Mouse (Mus musculus) ovary, postnatal 14 days (tissue): ENCODE measurements at regions not wholly inside any gene's neighbourhood (a gene's known extent, or its start where the extent isn't known, plus 50 kb on each side); places are given as distances from the start of the nearest gene placed in this dataset.

Source experiments
- DNase-seq: peaks from one replicate; pipeline ENCODE4 v3.0.0; 2022; ENCODE audit warnings: low spot score

GRCm38 (mm10) chr3:41137931-41138330 is 55.1 kb upstream of the Pgrmc2 start:
- DNase-seq, result no peak

DNA sequence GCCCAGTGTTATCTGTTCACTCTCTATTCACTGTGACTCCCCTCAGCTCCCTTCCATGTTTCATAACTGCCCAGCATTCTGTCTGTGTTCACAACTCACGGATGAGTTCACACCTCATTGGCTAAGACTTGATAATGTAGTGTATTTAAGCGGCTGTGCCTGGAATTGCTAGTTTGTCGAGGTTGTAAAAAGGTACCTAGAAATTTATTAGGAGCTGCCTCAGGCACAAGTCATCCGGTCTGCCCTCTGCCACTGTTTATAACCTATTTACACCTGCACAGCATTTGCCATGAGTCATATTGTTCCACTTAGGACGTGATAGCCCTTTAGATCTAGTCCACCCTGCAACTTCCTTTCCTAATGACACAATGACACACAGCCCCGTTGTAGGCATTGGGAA is 50.0 kb upstream of the Pgrmc2 start:
- no peak for DNase-seq
